Mouse (Mus musculus) embryo, embryonic 11 days (tissue): ENCODE data around the gene Mn1.

Experiments
- DNase-seq: peaks from one replicate; pipeline ENCODE4 v3.0.0-alpha.2; 2015

Mn1 gene

GRCm38 (mm10) chr5:111409412-111410044 is 7.6 kb upstream of the Mn1 start:
- DNase-seq, result peak; percentile 63

GRCm38 (mm10) chr5:111410665-111411064 is 6.5 kb upstream of the Mn1 start:
- no peak for DNase-seq

- peak; percentile 92 for DNase-seq
Measured at GRCm38 (mm10) chr5:111414192-111414591, 3.0 kb upstream of the Mn1 start.

DNA sequence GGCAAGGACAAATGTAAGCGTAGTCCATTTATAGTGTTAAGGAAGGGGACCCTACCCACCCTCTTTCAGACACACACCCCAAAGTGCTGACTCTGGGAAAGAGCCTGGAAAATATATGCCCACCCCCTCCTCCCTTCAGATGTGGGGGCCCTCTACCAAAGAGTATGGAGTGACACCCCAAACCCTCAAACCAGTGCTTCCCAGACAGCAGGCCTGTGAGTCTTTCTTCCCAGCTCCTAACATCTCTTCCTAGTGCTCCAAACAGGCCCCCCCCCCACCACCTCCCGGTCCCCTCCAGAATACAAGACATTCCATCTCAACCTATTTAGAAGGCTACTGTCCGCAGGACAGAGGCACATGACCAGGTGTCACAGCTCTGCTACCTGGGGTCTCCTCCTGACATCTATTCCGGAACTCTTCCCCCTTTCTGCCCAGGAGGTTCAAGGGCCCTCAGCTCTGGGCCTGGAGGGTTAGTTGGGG is 2.4 kb upstream of the Mn1 start:
- no peak for DNase-seq

- DNase-seq, result peak; percentile 57
Measured at GRCm38 (mm10) chr5:111415575-111415974, 1.6 kb upstream of the Mn1 start.

GRCm38 (mm10) chr5:111416048-111416447 is 1.1 kb upstream of the Mn1 start:
- DNase-seq, result peak; percentile 79

DNA sequence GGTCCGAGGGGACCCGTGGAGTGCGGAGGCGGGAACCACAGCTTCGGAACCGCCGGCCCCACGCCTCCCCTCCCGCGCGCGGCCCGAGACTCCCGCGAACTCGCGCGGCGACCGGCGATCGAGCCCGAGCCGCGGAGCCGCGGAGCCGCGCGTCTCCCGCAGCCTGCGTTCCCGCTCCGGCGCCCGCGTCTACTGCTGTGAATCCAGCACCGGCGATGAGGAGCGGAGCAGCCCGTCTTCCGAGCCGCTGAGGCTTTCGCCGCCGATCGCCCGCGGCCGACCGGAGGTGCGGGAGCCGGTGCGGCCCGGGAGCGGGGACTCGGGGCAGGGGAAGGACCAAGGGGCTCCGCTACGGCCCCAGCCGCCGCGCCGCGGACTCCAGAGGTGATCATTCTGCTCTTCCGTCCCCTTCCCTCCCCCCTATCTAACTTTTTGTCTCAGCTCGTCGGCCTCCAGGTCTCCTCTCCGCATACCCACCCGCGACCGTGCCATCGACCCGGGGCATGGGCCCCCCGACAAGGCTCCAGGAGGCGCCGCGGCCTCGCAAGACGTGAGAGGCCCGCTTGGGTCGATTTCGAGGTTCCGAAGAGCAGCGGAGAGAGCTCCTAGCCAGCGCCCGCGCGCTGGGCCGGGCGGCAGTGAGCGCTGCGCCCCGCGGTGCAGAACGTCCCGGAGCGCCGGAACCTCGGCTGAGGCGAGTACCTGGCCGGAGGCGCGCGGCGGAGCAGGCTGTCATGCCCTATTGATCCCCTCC is 393 bp downstream of the Mn1 start:
- peak; percentile 66 for DNase-seq

DNA sequence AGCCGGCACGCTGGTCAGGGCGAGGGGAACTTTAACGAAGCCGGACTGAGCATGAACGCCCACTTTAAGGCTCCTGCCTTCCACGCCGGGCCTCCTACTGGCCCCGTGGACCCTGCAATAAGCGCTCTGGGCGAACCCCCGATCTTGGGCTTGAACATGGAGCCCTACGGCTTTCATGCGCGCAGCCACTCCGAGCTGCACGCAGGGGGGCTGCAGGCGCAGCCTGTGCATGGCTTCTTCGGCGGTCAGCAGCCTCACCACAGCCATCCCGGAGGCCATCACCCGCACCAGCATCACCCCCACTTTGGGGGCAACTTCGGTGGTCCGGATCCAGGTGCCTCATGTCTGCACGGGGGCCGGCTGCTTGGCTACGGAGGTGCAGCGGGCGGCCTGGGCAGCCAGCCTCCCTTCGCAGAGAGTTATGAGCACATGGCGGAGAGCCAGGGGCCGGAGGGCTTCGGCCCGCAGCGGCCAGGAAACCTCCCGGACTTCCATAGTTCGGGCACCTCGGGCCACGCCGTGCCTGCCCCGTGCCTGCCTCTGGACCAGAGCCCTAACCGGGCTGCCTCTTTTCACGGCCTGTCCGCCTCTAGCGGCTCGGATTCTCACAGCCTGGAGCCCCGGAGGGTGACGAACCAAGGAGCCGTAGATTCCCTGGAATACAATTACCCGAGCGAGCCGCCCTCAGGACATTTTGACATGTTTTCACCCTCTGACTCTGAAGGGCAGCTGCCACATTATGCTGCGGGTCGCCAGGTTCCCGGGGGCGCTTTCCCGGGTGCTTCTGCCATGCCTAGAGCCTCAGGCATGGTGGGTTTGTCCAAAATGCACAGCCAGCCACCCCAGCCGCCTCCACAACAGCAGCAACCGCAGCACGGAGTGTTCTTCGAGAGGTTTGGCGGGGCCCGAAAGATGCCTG is 1.3 kb downstream of the Mn1 start:
- DNase-seq, result peak; percentile 64

GRCm38 (mm10) chr5:111419121-111419881 is 2.1 kb downstream of the Mn1 start:
- peak; percentile 66 for DNase-seq

DNA sequence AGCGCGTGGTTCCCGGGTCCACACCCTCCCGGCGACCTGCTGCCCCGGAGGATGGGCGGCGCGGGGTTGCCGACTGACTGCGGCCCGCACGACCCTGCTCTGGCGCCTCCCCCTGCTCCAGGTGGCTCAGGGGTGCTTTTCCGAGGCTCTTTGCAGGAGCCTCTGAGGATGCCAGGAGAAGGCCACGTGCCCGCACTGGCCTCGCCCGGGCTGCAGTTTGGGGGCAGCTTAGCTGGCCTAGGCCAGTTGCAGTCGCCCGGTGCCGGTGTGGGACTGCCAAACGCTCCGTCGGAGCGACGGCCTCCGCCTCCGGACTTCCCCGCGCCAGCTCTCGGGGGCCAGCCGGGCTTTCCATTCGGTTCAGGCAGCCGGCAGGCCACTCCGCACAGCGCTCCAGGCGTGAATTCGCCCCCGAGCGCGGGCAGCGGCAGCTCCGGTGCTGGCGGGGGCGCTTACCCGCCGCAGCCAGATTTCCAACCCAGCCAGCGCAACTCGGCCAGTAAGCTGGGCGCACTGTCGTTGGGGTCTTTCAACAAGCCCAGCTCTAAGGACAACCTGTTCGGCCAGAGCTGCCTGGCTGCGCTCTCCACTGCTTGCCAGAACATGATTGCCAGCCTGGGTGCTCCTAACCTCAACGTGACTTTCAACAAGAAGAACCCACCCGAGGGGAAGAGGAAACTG is 3.0 kb downstream of the Mn1 start:
- DNase-seq, result peak; percentile 61

- peak; percentile 46 for DNase-seq
Measured at GRCm38 (mm10) chr5:111420896-111421295, 3.7 kb downstream of the Mn1 start.

DNA sequence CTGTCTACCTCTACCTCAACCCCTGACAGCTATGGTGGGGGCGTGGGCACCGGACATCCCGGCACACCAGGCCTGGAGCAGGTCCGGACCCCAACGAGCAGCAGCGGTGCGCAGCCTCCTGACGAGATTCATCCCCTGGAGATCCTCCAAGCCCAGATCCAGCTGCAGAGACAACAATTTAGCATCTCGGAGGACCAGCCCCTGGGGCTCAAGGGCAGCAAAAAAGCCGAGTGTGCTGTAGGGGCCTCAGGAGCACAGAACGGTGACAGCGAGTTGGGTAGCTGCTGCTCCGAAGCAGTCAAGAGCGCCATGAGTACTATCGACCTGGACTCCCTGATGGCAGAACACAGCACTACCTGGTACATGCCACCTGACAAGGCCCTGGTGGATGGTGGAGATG is 4.3 kb downstream of the Mn1 start:
- DNase-seq, result no peak

DNA sequence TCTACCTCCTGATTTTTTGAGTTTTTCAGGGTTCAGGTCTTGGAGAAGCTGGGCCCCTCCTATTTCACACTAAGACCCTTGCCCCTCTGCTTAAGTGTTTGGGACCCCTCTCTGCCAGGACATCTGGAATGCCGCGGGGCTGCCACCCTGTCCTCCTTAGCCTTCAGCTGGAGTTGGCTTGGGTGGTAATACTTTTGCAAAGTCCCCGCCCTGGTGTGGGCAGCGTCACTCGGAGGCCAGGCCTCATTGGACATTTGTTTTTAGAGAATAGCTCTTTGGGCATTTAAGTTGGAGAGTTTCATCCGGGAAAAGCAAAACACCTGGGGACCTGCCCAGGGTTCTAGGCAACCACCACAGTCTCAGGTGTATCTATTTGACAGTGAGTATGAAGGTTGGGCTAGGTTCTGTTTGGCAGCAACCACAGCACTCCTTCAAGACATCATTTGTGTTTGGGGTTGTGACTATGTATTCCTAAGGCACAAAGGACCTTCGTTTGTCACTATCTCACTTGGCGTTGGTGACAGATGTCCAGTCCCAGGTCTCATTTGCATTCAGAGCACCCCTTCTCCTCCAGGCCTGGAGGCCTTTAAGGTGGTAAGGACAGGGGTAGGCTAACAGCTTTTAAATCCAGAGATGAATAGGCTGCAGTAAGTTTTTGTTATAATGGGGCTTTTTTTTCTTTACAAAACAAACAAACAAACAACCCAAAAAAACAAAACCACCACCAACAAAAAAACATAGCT is 5.1 kb downstream of the Mn1 start:
- DNase-seq, result no peak

GRCm38 (mm10) chr5:111423011-111423410 is 5.8 kb downstream of the Mn1 start:
- peak; percentile 51 for DNase-seq

DNA sequence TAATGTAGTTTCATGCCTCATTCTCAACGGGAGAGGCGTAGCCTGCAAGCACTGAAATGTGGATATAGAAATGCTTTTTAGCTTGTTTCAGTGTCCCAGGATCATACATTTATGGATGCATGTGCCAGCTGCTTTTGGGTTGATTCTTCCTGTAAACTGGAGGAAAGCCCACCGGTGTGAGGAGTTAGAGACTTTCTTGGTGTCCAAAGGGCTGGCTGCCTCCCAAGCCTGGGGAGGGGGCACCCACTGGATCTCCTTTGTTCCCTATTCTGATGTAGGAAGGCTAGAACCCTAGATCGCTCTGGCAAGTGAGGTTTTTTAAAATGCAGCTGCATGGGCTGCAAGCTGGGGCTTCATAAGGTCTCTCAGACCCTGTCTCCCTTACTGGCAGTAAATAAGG is 6.5 kb downstream of the Mn1 start:
- no peak for DNase-seq

GRCm38 (mm10) chr5:111425813-111426212 is 8.7 kb downstream of the Mn1 start:
- DNase-seq, result no peak

- DNase-seq, result no peak
Measured at GRCm38 (mm10) chr5:111426249-111426648, 9.1 kb downstream of the Mn1 start.

- no peak for DNase-seq
Measured at GRCm38 (mm10) chr5:111428882-111429281, 11.7 kb downstream of the Mn1 start.

DNA sequence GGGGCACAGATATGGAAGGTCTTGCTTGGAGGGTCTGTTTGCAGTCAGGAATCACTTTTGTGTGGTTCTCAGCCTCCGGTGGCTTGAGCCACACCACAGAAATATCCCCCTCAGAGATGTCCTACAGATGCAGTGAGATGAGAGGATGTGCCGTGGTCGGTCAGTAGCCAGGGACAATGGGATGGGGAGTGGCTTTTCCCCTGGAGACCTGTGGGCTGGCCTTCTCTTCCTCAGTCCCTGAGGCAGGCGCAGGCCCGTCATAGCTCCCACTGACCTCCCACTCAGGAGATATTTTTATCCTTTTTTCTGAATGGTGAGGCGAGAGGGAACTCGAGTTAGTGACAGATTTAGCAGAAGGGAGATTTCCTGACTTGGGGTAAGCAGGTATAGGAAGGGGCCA is 12.6 kb downstream of the Mn1 start:
- no peak for DNase-seq

DNA sequence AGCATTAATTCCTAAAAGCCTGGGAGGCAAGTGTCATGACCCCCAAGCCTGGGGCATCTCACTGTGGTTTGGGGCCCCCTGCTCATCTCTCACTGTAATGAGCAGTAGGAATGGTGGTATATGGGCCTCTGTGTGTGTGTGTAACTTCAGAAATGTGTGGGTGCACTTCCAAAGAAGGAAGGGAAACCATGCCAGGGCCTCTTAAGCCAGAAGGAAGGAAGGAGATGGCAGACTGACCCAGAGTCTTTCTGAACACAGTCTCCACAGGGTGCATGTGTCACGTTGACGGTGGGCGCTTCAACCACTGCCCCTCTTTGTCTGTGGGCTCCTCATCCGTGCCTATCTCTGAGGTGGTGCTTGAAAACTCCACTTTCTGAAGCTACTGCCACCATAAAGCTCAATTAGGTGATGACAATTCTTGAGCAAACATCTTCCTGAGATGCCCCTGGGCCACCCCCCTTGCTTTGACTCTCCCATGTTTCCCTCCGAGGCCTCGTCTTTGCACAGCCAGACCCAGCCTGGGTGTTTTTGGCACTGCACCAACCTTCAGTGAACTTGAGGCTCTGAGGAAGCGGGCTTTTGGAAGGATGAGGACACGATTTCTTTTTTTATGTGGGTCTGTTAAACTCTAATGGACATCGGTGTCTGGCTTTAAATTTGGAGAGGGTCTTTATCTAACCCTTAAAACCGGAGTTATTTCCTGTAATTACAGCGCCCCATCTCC is 14.0 kb downstream of the Mn1 start:
- DNase-seq, result no peak

- DNase-seq, result no peak
Measured at GRCm38 (mm10) chr5:111432842-111433241, 15.7 kb downstream of the Mn1 start.
